Mouse (Mus musculus) c-Kit-positive CD71-negative TER-119-negative erythroid progenitor cells, embryonic 14.5 days (primary cell): Measurements from ENCODE around the gene Zdhhc25.

Experiments used
- DNase-seq: peaks from one replicate; pipeline ENCODE4 v3.0.0-alpha.2; 2013; ENCODE audit warnings: low read depth

Zdhhc25 gene

GRCm38 (mm10) chr15:88628801-88629356 lies 28.8 kb downstream of the Zdhhc25 start:
- DNase-seq, result no peak

DNA sequence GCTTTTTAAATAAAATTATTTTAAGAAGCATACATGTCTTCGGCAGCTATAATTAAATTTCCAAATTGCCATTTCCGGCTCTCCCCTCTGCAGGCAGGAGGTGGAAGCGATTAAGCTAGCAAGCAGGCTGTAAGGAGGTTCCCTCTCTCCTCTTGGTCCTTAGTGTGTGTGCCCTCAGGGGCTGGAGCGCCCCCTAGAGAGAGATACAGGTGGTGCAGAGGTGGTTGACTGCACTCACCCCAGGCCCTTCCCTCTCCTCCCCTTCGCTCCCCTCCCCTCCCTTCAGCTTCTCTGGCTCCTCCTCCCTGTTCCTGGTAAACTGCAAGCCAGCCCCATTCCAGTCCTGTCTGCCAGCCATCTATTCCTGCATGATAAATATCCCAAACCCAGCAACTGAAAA lies 35.1 kb downstream of the Zdhhc25 start:
- DNase-seq, result no peak

- peak; percentile 40 for DNase-seq
Measured at GRCm38 (mm10) chr15:88651019-88651418, 50.9 kb downstream of the Zdhhc25 start.
